Mouse (Mus musculus) cortical plate, adult 2 months (tissue): ENCODE data around the gene Selenow. TPM values are rescaled to one million over a fixed set of nuclear protein-coding genes. Genes with fewer than 3 reads are reported as not detected.

Source experiments
- H3K27ac ChIP-seq: fragments of 200-500 bp; 2 replicates; pipeline ENCODE4 v1.5.1; 2012; ENCODE audit warnings: low read length, control low read depth, inconsistent platforms; ENCODE audit not compliant: insufficient read depth
- H3K4me1 ChIP-seq: fragments of 200-500 bp; 2 replicates; pipeline ENCODE4 v1.6.1; 2011; ENCODE audit warnings: low read length; ENCODE audit not compliant: control insufficient read depth, insufficient read depth
- H3K4me3 ChIP-seq: fragments of 200-500 bp; 2 replicates; pipeline ENCODE4 v1.5.1; 2011; ENCODE audit warnings: mild to moderate bottlenecking, low read length, control low read depth; ENCODE audit not compliant: insufficient read depth
- CTCF ChIP-seq: fragments of 200-500 bp; IDR thresholded peaks from 2 replicates; pipeline ENCODE4 v1.5.1; 2011; ENCODE audit warnings: mild to moderate bottlenecking, control low read depth, low read length; ENCODE audit not compliant: insufficient read depth; ENCODE audit errors: extremely low read depth
- POLR2A ChIP-seq: fragments of 200-500 bp; IDR thresholded peaks from 2 replicates; pipeline ENCODE4 v1.6.1; 2011; ENCODE audit warnings: mild to moderate bottlenecking, low read length, control low read depth; ENCODE audit not compliant: insufficient read depth; ENCODE audit errors: extremely low read depth
- polyA plus RNA-seq: library from polyadenylated mRNA; depleted of rRNA; stranded (reverse); fragments of >200 nt; gene quantifications from 2 replicates; pipeline ENCODE4 v1.2.3, GENCODE M21; 2012; rRNA removed

The Selenow gene
- polyA plus RNA-seq, 1 experiment: 2,021 TPM

DNA sequence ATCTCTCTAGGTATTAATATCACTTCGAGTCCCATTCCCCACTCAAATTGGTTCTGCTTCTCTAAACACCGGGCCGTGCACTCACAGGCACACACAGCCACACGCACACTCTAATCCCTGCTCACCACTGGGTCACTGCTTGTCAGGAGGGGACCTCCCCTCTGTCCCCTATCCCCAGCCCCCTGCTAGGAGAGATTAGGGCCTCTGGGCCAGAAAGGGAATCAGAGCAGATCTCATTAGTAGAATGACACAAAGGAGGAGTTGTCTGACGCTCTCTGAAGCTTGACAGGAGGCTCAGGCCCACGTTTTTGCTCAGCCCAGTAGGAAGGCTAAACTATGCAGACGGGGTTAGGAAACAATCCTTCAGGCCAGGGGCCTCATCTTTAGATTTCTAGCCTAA lies 40.8 kb downstream of the Selenow start:
- H3K4me1 ChIP-seq: no peaks in the 10 kb centered on the region
- TF ChIP-seq POLR2A (no peak), CTCF (no peak)
- no peak overlapping the region for H3K27ac ChIP-seq
- H3K4me3 ChIP-seq: no peak overlapping the region

DNA sequence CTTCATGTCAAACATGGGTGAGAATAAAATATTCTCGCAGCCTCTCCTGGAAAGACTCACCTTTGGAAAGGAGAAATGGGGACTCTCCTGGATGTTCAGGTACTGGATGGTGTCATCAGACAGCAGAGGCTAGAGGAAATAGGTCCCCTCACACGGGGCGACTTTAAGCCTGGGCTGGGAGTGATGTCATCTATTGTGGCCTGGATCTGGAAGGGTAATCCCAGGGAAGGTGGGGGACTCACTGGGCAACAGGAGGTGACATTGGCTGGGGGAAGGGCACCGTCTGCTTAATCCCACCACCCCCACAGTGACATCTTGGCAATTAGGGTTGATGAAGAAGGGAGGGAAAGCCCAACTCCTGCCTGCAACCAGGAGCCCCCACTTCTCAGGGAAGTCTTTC lies 42.4 kb downstream of the Selenow start, which contains the start of gene Crx:
Gene Crx (minus strand): TSS at position 213 of the 400 bp plus-strand sequence.
- no peak within 1 kb of the TSS for H3K4me3 ChIP-seq
- no peak within 1 kb of the TSS for H3K27ac ChIP-seq
- TF ChIP-seq CTCF: no peak
- TF ChIP-seq POLR2A: no peak
- H3K4me1 ChIP-seq: no peaks in the 10 kb centered on the region

Other genes starting within 250 kb of the Selenow start
- not detected in 2 replicates for gene Obox5, start 172.3 kb downstream of the Selenow start, polyA plus RNA-seq
- gene Obox6, start 82.7 kb downstream of the Selenow start, polyA plus RNA-seq: not detected in 2 replicates
- gene Crx, start 42.4 kb downstream of the Selenow start, polyA plus RNA-seq: 0.08 TPM in 1 of 2 replicates, not detected in the other
- 0.13 and 0.27 TPM in 2 replicates for gene Crxos, start 39.8 kb downstream of the Selenow start, polyA plus RNA-seq
- 91.6 and 109 TPM in 2 replicates for gene Nop53, start 23.7 kb upstream of the Selenow start, polyA plus RNA-seq
- 4.9 and 5.4 TPM in 2 replicates for gene Ehd2, start 45.2 kb upstream of the Selenow start, polyA plus RNA-seq
- 7.8 and 8.5 TPM in 2 replicates for gene Bicra, start 125.5 kb upstream of the Selenow start, polyA plus RNA-seq
- gene Zfp541, start 139.4 kb upstream of the Selenow start, polyA plus RNA-seq: 0.45 and 0.52 TPM in 2 replicates
- gene Napa, start 176.1 kb upstream of the Selenow start, polyA plus RNA-seq: 436 and 444 TPM in 2 replicates
- 51.3 and 58.5 TPM in 2 replicates for gene Kptn, start 197.5 kb upstream of the Selenow start, polyA plus RNA-seq
- 164 and 183 TPM in 2 replicates for gene Slc8a2, start 207.4 kb upstream of the Selenow start, polyA plus RNA-seq